8 mouse cellular contexts compared by ENCODE assay signal in genomic region chr1:36017061-36017461, GRCm38 (mm10). TPM values are rescaled to one million over a fixed set of nuclear protein-coding genes. Genes with fewer than 3 reads are reported as not detected.
A peak's percentile ranks its signal among the peaks of the same experiment; 100 is the strongest.
DNase-seq lines count a peak whose midpoint lies in the region; ATAC-seq and TF ChIP-seq lines count a peak whose summit lies in the region.
"Had no signal": no experiment of that assay in that cellular context is flagged by ENCODE, and none has a peak within 500 bp of the region (broad histone marks: within the 10 kb centered on the region; RNA-seq: fewer than 3 reads in every experiment).

No protein-coding gene starts in this region.

- H3K4me2 ChIP-seq in limb, embryonic 14.5 days (replicated peaks; ENCODE audit: low read depth, low read length, severe bottlenecking), result peak overlapping the region; percentile 18

- H3K27me3 ChIP-seq in ES-Bruce4 (ENCODE audit: control insufficient read depth, insufficient read depth, low read length, poor library complexity, severe bottlenecking) (no peaks in the 10 kb centered on the region), Patski (no peaks in the 10 kb centered on the region)
- no peaks in the 10 kb centered on the region for H3K27me3 ChIP-seq in limb, embryonic 14.5 days (ENCODE audit: control insufficient read depth, insufficient read depth, low read length)

- H3K27ac ChIP-seq in ES-Bruce4 (ENCODE audit: insufficient read depth, low read length), result peak overlapping the region; percentile 99
- H3K27ac ChIP-seq in limb, embryonic 14.5 days (replicated peaks; ENCODE audit: low read depth, low read length), result peak overlapping the region; percentile 21
- H3K27ac ChIP-seq: left cerebral cortex, adult 2 months had no signal

- TF ChIP-seq CTCF in ES-Bruce4 (IDR thresholded peaks at IDR 0.05; ENCODE audit: low read depth, low read length), result no peak
- TF ChIP-seq CTCF in Patski (IDR thresholded peaks at IDR 0.05), result no peak

- DNase-seq in Patski (ENCODE audit: low read depth, low spot score) (no peak), adipocyte (ENCODE audit: low spot score) (no peak)
- peak; percentile 27 for DNase-seq in heart, postnatal 4 days
- DNase-seq in limb, embryonic 14.5 days (ENCODE audit: low spot score), result peak; percentile 78
- no peak for DNase-seq in spleen, adult 12 weeks (ENCODE audit: low spot score)
- no peak for DNase-seq in cerebellum, adult 9-10 months

- 2% methylated on average over 7 of the region's 7 CpGs for WGBS in limb, embryonic 14.5 days

- H3K9ac ChIP-seq in ES-Bruce4 (ENCODE audit: low read depth, poor library complexity, severe bottlenecking), result peak overlapping the region; percentile 81
- H3K9ac ChIP-seq in limb, embryonic 14.5 days (ENCODE audit: low read depth, low read length, severe bottlenecking), result 0 out of 2 replicates have a peak overlapping the region, but pooled peaks have one; percentile 7

- in situ Hi-C loops in Patski (cut with MboI; ENCODE audit: low pct_unique_long_range_greater_than_20kb), result loop anchor here (5.0 kb wide), 1 partner anchor 45 kb away; no protein-coding TSS in a partner anchor

- POLR2A ChIA-PET in Patski (lab: Charles Lee), result interaction anchor here (0.7 kb wide), 1 partner anchor 232 kb away, joined by 4 read pairs; no protein-coding TSS in a partner anchor

- no peak for TF ChIP-seq POLR2A in ES-Bruce4 (IDR thresholded peaks at IDR 0.05; ENCODE audit: insufficient read depth, low read length)
- TF ChIP-seq POLR2A in limb, embryonic 14.5 days (IDR thresholded peaks at IDR 0.05; ENCODE audit: borderline replicate concordance, extremely low read depth, insufficient read depth, insufficient read length), result no peak

- H3K4me3 ChIP-seq in ES-Bruce4 (ENCODE audit: low read depth, low read length), result no peak overlapping the region
- H3K4me3 ChIP-seq in limb, embryonic 14.5 days (replicated peaks; ENCODE audit: low read length), result no peak overlapping the region
- H3K4me3 ChIP-seq: left cerebral cortex, adult 2 months had no signal

- ATAC-seq in Patski, result peak; percentile 86
- ATAC-seq in limb, embryonic 14.5 days (ENCODE audit: low FRiP score, low read depth), result peak; percentile 91

- CTCF ChIA-PET in Patski (lab: Charles Lee), result no interaction called here

- peaks cover 12% of the 10 kb centered on the region for H3K4me1 ChIP-seq in ES-Bruce4 (ENCODE audit: control insufficient read depth, insufficient read depth, low read length)
- H3K4me1 ChIP-seq in limb, embryonic 14.5 days (ENCODE audit: control insufficient read depth, insufficient read depth, low read length), result peaks cover 30% of the 10 kb centered on the region

- H3K36me3 ChIP-seq in ES-Bruce4 (ENCODE audit: control insufficient read depth, insufficient read depth, low read length, poor library complexity, severe bottlenecking), result no peaks in the 10 kb centered on the region
- H3K36me3 ChIP-seq in limb, embryonic 14.5 days (ENCODE audit: control insufficient read depth, insufficient read depth, low read length), result no peaks in the 10 kb centered on the region

- peak; percentile 99 for TF ChIP-seq EP300 in ES-Bruce4 (IDR thresholded peaks at IDR 0.05; ENCODE audit: insufficient read depth, low read depth, low read length)

- H3K9me3 ChIP-seq in ES-Bruce4 (replicated peaks; ENCODE audit: control insufficient read depth, insufficient read depth, low read length, poor library complexity, severe bottlenecking), result peaks cover 4% of the 10 kb centered on the region; the same call in 1 of the 2 replicates
- H3K9me3 ChIP-seq in limb, embryonic 14.5 days (ENCODE audit: control insufficient read depth, low read length), result no peaks in the 10 kb centered on the region

RNA-seq across cellular contexts. Expression of gene Hs6st1, which starts 51.1 kb away (rescaled TPM):
- 75.6 and 79.2 TPM in 2 replicates for polyA plus RNA-seq in ES-Bruce4 (2011; ENCODE audit: insufficient read depth, insufficient read length, low read depth, missing spikeins)
- polyA plus RNA-seq in Patski (2021), result 207 TPM
- total RNA-seq in heart, postnatal 4 days (2021), result 10 to 100 TPM; 30.0 to 33.3 TPM
- polyA plus RNA-seq in limb, embryonic 14.5 days (2012; rRNA removed), result 50.5 and 63.4 TPM in 2 replicates
- 14.9 and 19.3 TPM in 2 replicates for polyA plus RNA-seq in limb, embryonic 14.5 days (2014; fragmentation: Nextera tagmentation; extraction: Ambion mirVana)

Comparison
In these comparisons a context has a peak if more than half of its experiments do, and no peak if none do; other contexts are left out.
1. DNase-seq: peak in heart, postnatal 4 days (single experiment) and limb, embryonic 14.5 days (single experiment); none in Patski (single experiment), adipocyte (single experiment), spleen, adult 12 weeks (single experiment) and cerebellum, adult 9-10 months (single experiment).